Mouse (Mus musculus) retina, postnatal 7 days (tissue): ENCODE results near the gene Gm4836.
"Not testable (repeated sequence)": the region's sequence is repeated elsewhere in the genome, so short reads cannot be mapped to it uniquely, and the experiment has no call there.

Source experiments
- DNase-seq: peaks from one replicate; pipeline ENCODE4 v3.0.0-alpha.2; 2012; ENCODE audit warnings: low read depth, low spot score

Gm4836 gene

GRCm38 (mm10) chrX:28293532-28293931 lies at the start of gene Gm4836:
Gm4836 (minus strand) TSS chrX:28293632.
- not testable (repeated sequence) for DNase-seq
